Mouse (Mus musculus) intestine, embryonic 15.5 days (tissue): ENCODE measurements around the gene Jmjd4. TPM values are rescaled to one million over a fixed set of nuclear protein-coding genes. Genes with fewer than 3 reads are reported as not detected.
A peak's percentile ranks its signal among the peaks of the same experiment; 100 is the strongest.

Source experiments
- ATAC-seq: fragments of 200-750 bp; cut with Nextera tagmentation; 2 replicates; pipeline ENCODE4 v1.8.0; 2017; ENCODE audit warnings: moderate TSS enrichment, moderate library complexity
- H3K27ac ChIP-seq: fragments of 300-500 bp; sonication (generic); 2 replicates; pipeline ENCODE4 v1.5.1; 2015; ENCODE audit warnings: mild to moderate bottlenecking, inconsistent platforms
- H3K27me3 ChIP-seq: fragments of 300-500 bp; sonication (generic); replicated peaks from 2 replicates; pipeline ENCODE4 v1.6.1; 2015; ENCODE audit warnings: inconsistent platforms
- H3K36me3 ChIP-seq: fragments of 300-500 bp; sonication (generic); 2 replicates; pipeline ENCODE4 v1.6.1; 2015; ENCODE audit warnings: inconsistent platforms
- H3K4me1 ChIP-seq: fragments of 300-500 bp; sonication (generic); replicated peaks from 2 replicates; pipeline ENCODE4 v1.6.1; 2015; ENCODE audit warnings: inconsistent platforms
- H3K4me2 ChIP-seq: fragments of 300-500 bp; sonication (generic); replicated peaks from 2 replicates; pipeline ENCODE4 v1.6.1; 2015; ENCODE audit warnings: mild to moderate bottlenecking, inconsistent platforms
- H3K4me3 ChIP-seq: fragments of 300-500 bp; sonication (generic); replicated peaks from 2 replicates; pipeline ENCODE4 v1.5.1; 2015; ENCODE audit warnings: inconsistent platforms
- H3K9ac ChIP-seq: fragments of 300-500 bp; sonication (generic); 2 replicates; pipeline ENCODE4 v1.6.1; 2015; ENCODE audit warnings: inconsistent platforms
- H3K9me3 ChIP-seq: fragments of 300-500 bp; sonication (generic); 2 replicates; pipeline ENCODE4 v1.6.1; 2016; ENCODE audit warnings: inconsistent platforms
- WGBS: fragments of 180-500 bp; shearing (Covaris S2); methylation state at CpG from one replicate; pipeline ENCODE4 v1.1.7; 2015; 5-methylcytosine and 5-hydroxymethylcytosine counted together
- polyA plus RNA-seq: library from polyadenylated mRNA; unstranded; fragments of >200 nt; fragmentation: Nextera tagmentation; extraction: Ambion mirVana; gene quantifications from 2 replicates; pipeline ENCODE4 v1.2.1, GENCODE M21; 2015

Gene Jmjd4
- polyA plus RNA-seq: 9.3 and 9.4 TPM in 2 replicates

- Histone ChIP-seq H3K27me3 (no peaks in the 10 kb centered on the region), H3K9ac (peak within 1 kb of the TSS; percentile 83), H3K4me3 (peak within 1 kb of the TSS; percentile 82), H3K4me2 (peak within 1 kb of the TSS; percentile 83), H3K36me3 (peaks cover 6% of the 10 kb centered on the region), H3K9me3 (no peaks in the 10 kb centered on the region), H3K4me1 (peaks cover 19% of the 10 kb centered on the region), H3K27ac (peak within 1 kb of the TSS; percentile 80)
- peak; percentile 99 for ATAC-seq
- WGBS: under 1% methylated on average over 40 of the region's 40 CpGs
Observed at GRCm38 (mm10) chr11:59449741-59450229, at the start of gene Jmjd4. Gene Jmjd4, plus strand, starts transcription at chr11:59450045.

DNA sequence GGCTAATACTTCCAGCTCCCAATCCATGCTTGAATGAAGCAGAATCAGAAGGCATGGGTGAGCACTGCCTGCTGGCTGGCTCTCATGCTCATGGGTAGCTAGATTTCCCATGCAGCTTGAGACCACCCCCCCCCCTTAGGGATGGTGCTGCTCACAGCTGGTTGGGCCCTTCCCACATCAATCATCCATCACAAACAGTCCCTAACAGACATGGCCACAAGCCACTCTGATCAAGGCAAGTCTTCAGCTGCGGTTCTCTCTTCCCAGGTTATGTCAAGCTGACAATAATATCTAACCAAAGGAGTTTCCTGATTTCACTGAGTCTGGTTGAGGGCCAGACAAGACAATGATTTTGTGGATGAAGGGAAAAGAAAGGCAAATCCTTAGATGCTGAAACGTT is 49.0 kb upstream of the Jmjd4 start:
- Histone ChIP-seq H3K4me2 (no peak overlapping the region), H3K36me3 (no peaks in the 10 kb centered on the region), H3K27me3 (no peaks in the 10 kb centered on the region), H3K9ac (no peak overlapping the region), H3K9me3 (no peaks in the 10 kb centered on the region), H3K27ac (no peak overlapping the region), H3K4me1 (peaks cover 8% of the 10 kb centered on the region; the same call in 1 of the 2 replicates), H3K4me3 (no peak overlapping the region)
- ATAC-seq: no peak
- WGBS: 85% methylated on average over 2 of the region's 2 CpGs

- Histone ChIP-seq H3K27me3 (no peaks in the 10 kb centered on the region), H3K27ac (no peak overlapping the region), H3K4me2 (no peak overlapping the region), H3K36me3 (0 out of 2 replicates have a peak, but pooled peaks cover 4% of the 10 kb centered on the region), H3K9me3 (no peaks in the 10 kb centered on the region), H3K4me3 (no peak overlapping the region), H3K4me1 (no peaks in the 10 kb centered on the region), H3K9ac (no peak overlapping the region)
- ATAC-seq: no peak
- WGBS: 88% methylated on average over 1 of the region's 1 CpGs
Observed at GRCm38 (mm10) chr11:59405761-59406160, 44.1 kb upstream of the Jmjd4 start.

DNA sequence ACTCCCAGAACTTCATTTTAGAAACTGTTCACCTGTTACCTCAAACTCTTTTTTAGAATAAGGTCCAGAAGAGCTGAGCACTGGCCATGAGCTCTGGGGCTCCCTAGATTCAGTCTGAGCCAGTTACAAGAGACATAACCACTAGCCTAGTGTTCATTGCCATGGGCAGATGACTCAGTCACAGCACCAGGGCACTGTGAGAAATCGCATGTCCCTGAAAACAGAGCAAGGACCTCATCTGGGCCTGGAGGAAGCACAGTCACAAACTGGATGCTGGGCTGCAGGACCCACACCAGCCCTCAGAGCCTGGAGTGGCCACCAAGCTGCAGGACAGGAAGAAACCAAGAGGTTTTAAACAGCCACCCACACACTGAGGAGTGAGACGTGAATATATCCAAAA is 39.0 kb upstream of the Jmjd4 start:
- Histone ChIP-seq H3K36me3 (0 out of 2 replicates have a peak, but pooled peaks cover 7% of the 10 kb centered on the region), H3K9ac (no peak overlapping the region), H3K9me3 (no peaks in the 10 kb centered on the region), H3K4me3 (no peak overlapping the region), H3K27me3 (no peaks in the 10 kb centered on the region), H3K27ac (no peak overlapping the region), H3K4me1 (no peaks in the 10 kb centered on the region), H3K4me2 (no peak overlapping the region)
- WGBS: 64% methylated on average over 2 of the region's 2 CpGs
- no peak for ATAC-seq

DNA sequence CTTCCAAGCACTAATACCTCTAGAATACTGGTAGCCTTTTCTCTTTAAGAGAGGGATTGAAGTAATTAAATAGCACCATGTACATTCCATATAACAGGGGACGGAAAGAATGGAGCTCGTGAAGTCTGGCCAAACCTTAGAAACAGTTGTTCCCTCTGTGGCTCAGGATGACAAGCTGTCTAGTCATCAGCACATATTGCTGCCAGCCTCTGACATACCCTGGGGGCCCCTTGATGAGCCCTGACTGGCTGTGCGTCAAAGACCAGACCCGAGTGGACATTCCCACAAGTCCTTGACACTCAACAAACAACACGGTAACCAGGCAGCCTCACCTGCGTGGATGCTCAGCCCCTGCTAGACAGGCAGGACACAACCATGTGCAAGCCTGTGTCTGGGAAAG is 37.8 kb upstream of the Jmjd4 start:
- 78% methylated on average over 6 of the region's 6 CpGs for WGBS
- Histone ChIP-seq H3K4me1 (no peaks in the 10 kb centered on the region), H3K27me3 (no peaks in the 10 kb centered on the region), H3K4me3 (no peak overlapping the region), H3K36me3 (0 out of 2 replicates have a peak, but pooled peaks cover 7% of the 10 kb centered on the region), H3K27ac (no peak overlapping the region), H3K9me3 (no peaks in the 10 kb centered on the region), H3K9ac (no peak overlapping the region), H3K4me2 (no peak overlapping the region)
- ATAC-seq: no peak

DNA sequence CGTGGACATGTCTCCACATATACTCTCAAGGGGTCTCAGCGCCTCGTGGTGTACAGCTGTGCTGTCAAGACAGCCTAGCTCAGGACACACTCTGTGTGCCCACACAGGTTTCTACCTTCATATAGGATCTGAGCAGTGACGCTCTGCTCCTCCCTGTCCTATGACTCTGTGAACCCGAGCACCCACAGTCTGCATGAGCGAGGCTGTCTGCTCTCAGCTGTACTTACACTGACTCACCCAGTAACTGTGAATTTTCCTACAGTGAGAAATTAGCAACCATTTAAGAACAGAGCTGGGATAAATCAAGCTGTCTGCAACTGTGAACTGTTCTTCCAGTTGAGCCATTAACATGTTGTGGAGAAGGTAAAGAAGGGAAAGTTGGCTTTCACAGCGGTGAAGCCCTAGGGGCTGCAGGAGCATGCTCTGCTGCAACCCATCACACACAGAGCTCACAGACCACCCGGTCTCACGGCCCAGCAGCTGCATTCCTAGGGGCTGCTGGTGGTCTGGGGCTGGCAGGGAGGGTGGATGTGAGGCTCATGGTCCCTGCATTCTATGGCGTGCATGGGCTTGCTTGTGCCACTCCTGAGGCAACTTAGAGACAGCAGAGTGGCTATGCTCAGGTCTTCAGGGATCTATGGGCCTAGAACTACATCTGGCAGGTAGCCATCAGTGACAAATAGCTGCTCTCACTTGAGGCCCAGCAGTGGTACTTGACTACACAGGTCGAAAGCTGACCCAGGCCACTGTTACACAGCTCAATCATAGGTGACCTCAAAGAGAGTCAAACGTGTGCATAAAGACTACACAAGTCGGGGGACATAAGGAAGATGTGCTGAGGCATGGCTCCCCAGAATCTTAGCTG is 36.6 kb upstream of the Jmjd4 start:
- no peak for ATAC-seq
- Histone ChIP-seq H3K27me3 (no peaks in the 10 kb centered on the region), H3K9me3 (no peaks in the 10 kb centered on the region), H3K36me3 (0 out of 2 replicates have a peak, but pooled peaks cover 3% of the 10 kb centered on the region), H3K27ac (no peak overlapping the region), H3K4me1 (no peaks in the 10 kb centered on the region), H3K4me3 (no peak overlapping the region), H3K4me2 (no peak overlapping the region), H3K9ac (no peak overlapping the region)
- 74% methylated on average over 13 of the region's 13 CpGs for WGBS

- 65% methylated on average over 5 of the region's 5 CpGs for WGBS
- Histone ChIP-seq H3K27me3 (no peaks in the 10 kb centered on the region), H3K27ac (no peak overlapping the region; the same call in 1 of the 2 replicates), H3K36me3 (0 out of 2 replicates have a peak, but pooled peaks cover 9% of the 10 kb centered on the region), H3K4me1 (0 out of 2 replicates have a peak, but pooled peaks cover 3% of the 10 kb centered on the region), H3K9me3 (no peaks in the 10 kb centered on the region), H3K4me3 (no peak overlapping the region), H3K4me2 (no peak overlapping the region), H3K9ac (no peak overlapping the region)
- no peak for ATAC-seq
Observed at GRCm38 (mm10) chr11:59418708-59419107, 31.1 kb upstream of the Jmjd4 start.

DNA sequence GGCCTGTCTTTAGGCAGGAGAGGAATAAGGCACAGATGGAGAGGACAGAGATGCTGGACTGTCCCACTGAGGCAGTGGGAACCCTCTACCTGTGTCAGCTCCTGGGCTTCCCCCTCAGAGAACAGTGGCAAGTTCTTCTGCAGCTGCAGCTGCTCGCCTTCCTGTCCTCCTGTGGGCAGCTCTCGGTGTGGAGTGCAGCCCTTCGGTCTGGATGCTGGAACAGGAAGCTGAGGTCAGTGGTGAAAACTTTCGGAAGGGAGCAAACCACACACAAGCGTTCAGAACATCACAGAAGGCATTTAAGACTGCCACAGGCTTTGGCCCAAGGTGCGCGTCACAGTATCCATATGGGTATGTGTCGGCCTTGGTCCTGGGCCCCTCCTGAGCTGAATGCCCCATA is 28.4 kb upstream of the Jmjd4 start:
- no peak overlapping the region for H3K4me3 ChIP-seq
- no peaks in the 10 kb centered on the region for H3K9me3 ChIP-seq
- no peak for ATAC-seq
- no peak overlapping the region for H3K4me2 ChIP-seq
- H3K9ac ChIP-seq: no peak overlapping the region
- H3K27ac ChIP-seq: no peak overlapping the region
- H3K27me3 ChIP-seq: no peaks in the 10 kb centered on the region
- H3K4me1 ChIP-seq: 0 out of 2 replicates have a peak, but pooled peaks cover 3% of the 10 kb centered on the region
- WGBS: 76% methylated on average over 8 of the region's 8 CpGs
- 0 out of 2 replicates have a peak, but pooled peaks cover 6% of the 10 kb centered on the region for H3K36me3 ChIP-seq

GRCm38 (mm10) chr11:59421967-59422366 is 27.9 kb upstream of the Jmjd4 start:
- H3K4me1 ChIP-seq: 0 out of 2 replicates have a peak, but pooled peaks cover 3% of the 10 kb centered on the region
- H3K27ac ChIP-seq: no peak overlapping the region
- no peak overlapping the region for H3K4me3 ChIP-seq
- no peaks in the 10 kb centered on the region for H3K27me3 ChIP-seq
- H3K9ac ChIP-seq: no peak overlapping the region
- 86% methylated on average over 2 of the region's 2 CpGs for WGBS
- no peak overlapping the region for H3K4me2 ChIP-seq
- 0 out of 2 replicates have a peak, but pooled peaks cover 6% of the 10 kb centered on the region for H3K36me3 ChIP-seq
- ATAC-seq: no peak
- H3K9me3 ChIP-seq: no peaks in the 10 kb centered on the region

GRCm38 (mm10) chr11:59423010-59423588 is 26.7 kb upstream of the Jmjd4 start:
- WGBS: 65% methylated on average over 5 of the region's 5 CpGs
- no peak overlapping the region for H3K4me2 ChIP-seq
- H3K4me3 ChIP-seq: no peak overlapping the region
- 0 out of 2 replicates have a peak, but pooled peaks cover 3% of the 10 kb centered on the region for H3K4me1 ChIP-seq
- 0 out of 2 replicates have a peak, but pooled peaks cover 6% of the 10 kb centered on the region for H3K36me3 ChIP-seq
- ATAC-seq: no peak
- H3K27me3 ChIP-seq: no peaks in the 10 kb centered on the region
- H3K9ac ChIP-seq: no peak overlapping the region
- H3K9me3 ChIP-seq: no peaks in the 10 kb centered on the region
- no peak overlapping the region for H3K27ac ChIP-seq

DNA sequence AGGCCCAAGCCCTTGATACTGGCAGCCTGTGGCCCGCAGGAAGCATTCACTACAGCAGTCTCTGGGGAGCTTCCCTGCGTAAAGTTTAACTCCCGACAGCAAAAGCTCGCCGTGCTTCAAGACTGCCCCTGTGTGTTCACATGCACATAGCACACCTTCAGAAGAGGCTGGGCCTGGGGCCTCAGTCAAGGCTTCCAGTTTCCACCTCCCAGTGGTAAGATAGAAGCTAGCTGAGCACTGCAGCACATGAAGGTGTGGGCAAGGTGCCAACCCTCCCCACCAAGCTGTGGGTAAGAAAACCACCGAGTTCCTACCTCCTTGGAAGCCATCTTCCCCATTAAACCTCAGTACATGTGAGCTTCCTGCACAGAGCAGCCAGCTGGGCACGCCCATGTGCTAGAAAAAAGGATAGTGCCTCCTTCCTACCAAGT is 24.2 kb upstream of the Jmjd4 start:
- WGBS: 56% methylated on average over 7 of the region's 7 CpGs
- Histone ChIP-seq H3K27me3 (no peaks in the 10 kb centered on the region), H3K4me2 (no peak overlapping the region), H3K9ac (no peak overlapping the region), H3K27ac (no peak overlapping the region), H3K9me3 (no peaks in the 10 kb centered on the region), H3K4me3 (no peak overlapping the region), H3K36me3 (0 out of 2 replicates have a peak, but pooled peaks cover 3% of the 10 kb centered on the region), H3K4me1 (0 out of 2 replicates have a peak, but pooled peaks cover 3% of the 10 kb centered on the region)
- no peak for ATAC-seq

GRCm38 (mm10) chr11:59428057-59428660 is 21.7 kb upstream of the Jmjd4 start:
- H3K4me2 ChIP-seq: no peak overlapping the region
- no peak overlapping the region for H3K4me3 ChIP-seq
- no peaks in the 10 kb centered on the region for H3K27me3 ChIP-seq
- H3K4me1 ChIP-seq: 0 out of 2 replicates have a peak, but pooled peaks cover 5% of the 10 kb centered on the region
- H3K27ac ChIP-seq: no peak overlapping the region
- WGBS: 83% methylated on average over 9 of the region's 9 CpGs
- H3K9me3 ChIP-seq: no peaks in the 10 kb centered on the region
- no peak overlapping the region for H3K9ac ChIP-seq
- no peaks in the 10 kb centered on the region for H3K36me3 ChIP-seq
- no peak for ATAC-seq
